Mouse (Mus musculus) E14TG2a.4 (cell line): ENCODE measurements around the gene Fubp1.

ENCODE experiments used
- CTCF ChIP-seq: conservative IDR thresholded peaks from 2 replicates; pipeline ENCODE4 v1.5.1; 2014; ENCODE audit warnings: low read length
- NANOG ChIP-seq: IDR thresholded peaks from 2 replicates; pipeline ENCODE4 v1.6.1; 2014; ENCODE audit warnings: borderline replicate concordance, low read length, mixed read lengths
- POU5F1 ChIP-seq: IDR thresholded peaks from 2 replicates; pipeline ENCODE4 v1.6.1; 2014; ENCODE audit warnings: low read length, borderline replicate concordance

DNA sequence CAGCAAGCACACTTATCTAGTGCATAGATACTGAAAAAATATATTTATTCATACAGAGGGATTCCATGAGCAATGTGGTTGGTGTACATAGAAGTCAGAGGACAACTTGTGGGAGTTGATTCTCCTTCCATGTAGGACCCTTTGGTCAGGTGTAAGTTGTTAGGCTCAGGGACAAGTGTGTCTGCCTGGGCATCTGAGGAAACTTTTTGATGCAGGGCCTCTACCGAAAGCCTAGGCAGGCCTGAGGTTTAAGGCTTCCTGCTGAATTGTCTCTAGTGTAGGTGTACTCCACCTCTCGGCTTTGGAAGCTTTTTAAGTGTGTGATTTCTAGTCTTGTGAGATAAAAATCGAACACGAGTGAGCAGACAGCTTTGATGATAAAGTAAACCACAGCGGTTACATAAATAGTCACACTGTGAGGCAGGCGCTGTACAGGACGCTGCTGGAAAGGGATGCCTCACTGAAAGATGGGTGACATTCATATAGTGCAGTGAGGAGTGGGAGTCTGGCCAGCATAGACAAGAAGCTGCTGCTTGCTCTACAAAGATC, 1.6 kb downstream of the Fubp1 start:
- TF ChIP-seq CTCF: no peak
- no peak for TF ChIP-seq POU5F1
- TF ChIP-seq NANOG: no peak
